Mouse (Mus musculus) megakaryocyte-erythroid progenitor cell, adult 5 weeks (primary cell): Measurements from ENCODE around the gene Olfr1395. TPM values are rescaled to one million over a fixed set of nuclear protein-coding genes. Genes with fewer than 3 reads are reported as not detected.

Experiments used
- polyA plus RNA-seq: library from polyadenylated mRNA; stranded (reverse); fragments of >175 nt; gene quantifications from 2 replicates; pipeline ENCODE4 v1.2.3, GENCODE M21; 2012

The Olfr1395 gene
- polyA plus RNA-seq, result 0.16 TPM in 1 of 2 replicates, not detected in the other

DNA sequence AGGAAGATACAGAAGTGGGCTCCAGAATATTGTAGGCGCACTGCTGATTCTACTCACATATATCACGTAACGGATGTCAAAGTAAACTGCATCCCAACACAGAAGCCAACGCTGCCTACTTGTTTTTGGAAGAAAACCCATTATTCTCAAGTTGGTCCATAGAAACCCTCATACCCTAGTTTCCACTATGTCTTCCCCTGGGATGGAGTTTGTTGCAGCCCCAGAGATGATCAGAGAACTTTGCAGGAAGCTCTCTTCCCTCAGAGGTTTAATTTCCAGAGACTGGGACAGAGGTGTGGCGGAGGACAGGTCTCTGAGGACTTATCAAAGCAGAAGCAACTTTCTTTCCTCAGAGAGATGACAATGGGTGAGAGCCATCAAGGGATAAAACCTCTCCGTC is at the start of gene Olfr1395:
Gene Olfr1395, plus strand, starts transcription at position 301 of the 400 bp plus-strand sequence.

DNA sequence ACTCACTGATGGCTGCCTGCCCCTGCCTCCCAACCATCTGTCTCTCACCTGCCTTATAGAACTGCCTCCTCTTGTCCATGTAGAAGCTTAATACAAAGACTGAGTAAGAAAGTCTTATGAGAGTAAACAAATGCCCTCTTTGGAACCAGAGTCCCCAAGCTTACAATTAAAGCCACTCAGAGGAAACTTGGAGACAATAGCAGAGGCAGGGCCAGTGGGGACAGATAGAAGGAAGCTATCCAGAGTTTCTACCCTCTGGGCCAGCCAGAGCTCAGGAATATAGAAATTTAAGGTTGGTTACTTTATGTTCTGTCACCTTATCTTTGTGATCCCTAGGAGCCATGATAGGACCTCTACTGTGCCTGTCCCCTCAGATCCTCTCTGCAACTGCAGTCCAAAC is 27.3 kb upstream of the Olfr1395 start, which contains the start of gene Olfr1396:
Gene Olfr1396, minus strand, starts transcription at position 101 of the 400 bp plus-strand sequence.

DNA sequence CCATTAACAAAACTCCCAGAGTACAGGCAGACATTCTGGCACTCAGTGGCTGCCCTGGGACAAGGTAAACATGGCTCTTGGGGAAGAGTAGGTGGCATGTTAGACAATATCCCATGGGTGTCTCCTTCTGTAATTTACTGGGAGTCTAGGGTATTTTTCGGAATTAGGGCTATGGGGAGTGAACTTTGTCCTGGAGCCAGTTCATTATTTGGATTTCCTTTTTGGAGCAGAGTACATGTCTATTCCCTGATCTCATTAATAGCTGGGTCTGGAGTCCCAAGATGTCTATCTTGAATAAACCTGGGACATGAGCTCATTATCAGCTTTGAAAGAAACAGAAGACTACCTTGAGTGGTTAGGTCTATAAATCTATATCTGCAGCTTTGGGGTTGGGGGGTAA is 12.0 kb downstream of the Olfr1395 start, which contains the start of gene Olfr1394:
Gene Olfr1394, plus strand, starts transcription at position 301 of the 400 bp plus-strand sequence.

DNA sequence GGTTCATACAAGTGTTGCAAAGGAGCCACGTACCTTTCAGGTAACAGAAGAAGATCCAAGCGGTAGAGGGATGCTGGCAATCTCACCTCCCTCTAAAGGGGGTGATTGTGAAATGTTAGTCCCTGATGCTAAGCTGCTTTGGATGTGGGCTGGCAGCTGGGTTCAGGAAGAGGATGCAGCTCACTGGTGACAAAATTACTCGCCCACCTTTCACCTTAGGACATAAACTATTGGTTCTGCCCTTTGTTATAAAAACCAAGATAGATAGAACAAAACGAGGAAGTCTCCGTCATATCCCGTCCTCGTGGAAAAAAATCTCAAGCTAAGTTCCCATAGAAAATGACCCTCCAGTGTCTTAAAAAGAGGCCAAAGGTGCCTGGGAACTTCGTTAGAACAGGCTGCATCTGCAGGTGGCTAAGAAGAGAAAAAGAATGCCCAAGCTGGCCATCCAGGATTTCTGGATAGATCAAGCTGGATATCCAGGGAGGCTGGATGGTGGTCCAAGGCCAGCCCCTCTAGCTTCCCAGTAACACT is 44.9 kb downstream of the Olfr1395 start, which contains the start of gene Btnl9:
Gene Btnl9, minus strand, starts transcription at position 205 of the 534 bp plus-strand sequence.

Other genes starting within 250 kb of the Olfr1395 start
- 0.03 and 0.04 TPM in 2 replicates for gene Gm5431, start 240.1 kb upstream of the Olfr1395 start, polyA plus RNA-seq
- gene Psme2b, start 196.1 kb upstream of the Olfr1395 start, polyA plus RNA-seq, result 2.8 and 3.4 TPM in 2 replicates
- gene Olfr56, start 163.4 kb upstream of the Olfr1395 start, polyA plus RNA-seq, result 0.07 and 0.25 TPM in 2 replicates
- gene 9930111J21Rik1, start 162.9 kb upstream of the Olfr1395 start, polyA plus RNA-seq, result 0.24 and 0.49 TPM in 2 replicates
- gene Gm12185, start 150.0 kb upstream of the Olfr1395 start, polyA plus RNA-seq, result not detected in 2 replicates
- gene Tgtp1, start 148.1 kb upstream of the Olfr1395 start, polyA plus RNA-seq, result 0.30 and 0.52 TPM in 2 replicates
- gene 9930111J21Rik2, start 91.0 kb upstream of the Olfr1395 start, polyA plus RNA-seq, result 0.56 and 1.2 TPM in 2 replicates
- 2.0 and 2.4 TPM in 2 replicates for gene Tgtp2, start 78.1 kb upstream of the Olfr1395 start, polyA plus RNA-seq
- 1.7 and 3.0 TPM in 2 replicates for gene Ifi47, start 65.7 kb upstream of the Olfr1395 start, polyA plus RNA-seq
- gene Olfr1396, start 27.4 kb upstream of the Olfr1395 start, polyA plus RNA-seq, result not detected in 2 replicates
- not detected in 2 replicates for gene Olfr1394, start 12.1 kb downstream of the Olfr1395 start, polyA plus RNA-seq
- gene Btnl9, start 44.9 kb downstream of the Olfr1395 start, polyA plus RNA-seq, result 2.5 and 3.4 TPM in 2 replicates
- gene Zfp62, start 61.0 kb downstream of the Olfr1395 start, polyA plus RNA-seq, result 6.1 and 8.1 TPM in 2 replicates
- 80.0 and 139 TPM in 2 replicates for gene Mgat1, start 101.9 kb downstream of the Olfr1395 start, polyA plus RNA-seq
- gene Olfr1393, start 136.0 kb downstream of the Olfr1395 start, polyA plus RNA-seq, result not detected in 2 replicates
- not detected in 2 replicates for gene Olfr1392, start 143.0 kb downstream of the Olfr1395 start, polyA plus RNA-seq
- gene Olfr10, start 162.5 kb downstream of the Olfr1395 start, polyA plus RNA-seq, result not detected in 2 replicates
- gene Olfr1391, start 180.5 kb downstream of the Olfr1395 start, polyA plus RNA-seq, result 0.10 TPM in 1 of 2 replicates, not detected in the other
- not detected in 2 replicates for gene Olfr1390, start 192.9 kb downstream of the Olfr1395 start, polyA plus RNA-seq